Mouse (Mus musculus) hindbrain, embryonic 15.5 days (tissue): ENCODE results near the gene Synpo2l. TPM values are rescaled to one million over a fixed set of nuclear protein-coding genes. Genes with fewer than 3 reads are reported as not detected.
A peak's percentile ranks its signal among the peaks of the same experiment; 100 is the strongest.

Experiments used
- ATAC-seq: fragments of 200-750 bp; cut with Nextera tagmentation; 2 replicates; pipeline ENCODE4 v1.8.0; 2017; ENCODE audit warnings: low read depth, moderate number of reproducible peaks, moderate TSS enrichment; ENCODE audit not compliant: low FRiP score
- H3K27ac ChIP-seq: fragments of 300-500 bp; sonication (generic); replicated peaks from 2 replicates; pipeline ENCODE4 v1.5.1; 2015; ENCODE audit warnings: mild to moderate bottlenecking, inconsistent platforms
- H3K27me3 ChIP-seq: fragments of 300-500 bp; sonication (generic); 2 replicates; pipeline ENCODE4 v1.6.1; 2015; ENCODE audit warnings: control low read depth, inconsistent platforms
- H3K36me3 ChIP-seq: fragments of 300-500 bp; sonication (generic); 2 replicates; pipeline ENCODE4 v1.6.1; 2015; ENCODE audit warnings: control low read depth, inconsistent platforms
- H3K4me1 ChIP-seq: fragments of 300-500 bp; sonication (generic); replicated peaks from 2 replicates; pipeline ENCODE4 v1.6.1; 2015; ENCODE audit warnings: control low read depth, inconsistent platforms
- H3K4me2 ChIP-seq: fragments of 300-500 bp; sonication (generic); 2 replicates; pipeline ENCODE4 v1.6.1; 2015; ENCODE audit warnings: moderate library complexity, mild to moderate bottlenecking, inconsistent platforms
- H3K4me3 ChIP-seq: fragments of 300-500 bp; sonication (generic); 2 replicates; pipeline ENCODE4 v1.5.1; 2015; ENCODE audit warnings: mild to moderate bottlenecking, inconsistent platforms
- H3K9ac ChIP-seq: fragments of 300-500 bp; sonication (generic); 2 replicates; pipeline ENCODE4 v1.6.1; 2015; ENCODE audit warnings: inconsistent platforms
- H3K9me3 ChIP-seq: fragments of 300-500 bp; sonication (generic); 2 replicates; pipeline ENCODE4 v1.6.1; 2016; ENCODE audit warnings: control low read depth, inconsistent platforms
- WGBS: fragments of 180-500 bp; shearing (Covaris S2); methylation state at CpG from one replicate; pipeline ENCODE4 v1.1.7; 2015; 5-methylcytosine and 5-hydroxymethylcytosine counted together
- polyA plus RNA-seq: library from polyadenylated mRNA; unstranded; fragments of >200 nt; fragmentation: Nextera tagmentation; extraction: Ambion mirVana; gene quantifications from 2 replicates; pipeline ENCODE4 v1.2.1, GENCODE M21; 2015

Synpo2l gene
- polyA plus RNA-seq, 1 experiment from 2014 or later = 0.13 TPM

DNA sequence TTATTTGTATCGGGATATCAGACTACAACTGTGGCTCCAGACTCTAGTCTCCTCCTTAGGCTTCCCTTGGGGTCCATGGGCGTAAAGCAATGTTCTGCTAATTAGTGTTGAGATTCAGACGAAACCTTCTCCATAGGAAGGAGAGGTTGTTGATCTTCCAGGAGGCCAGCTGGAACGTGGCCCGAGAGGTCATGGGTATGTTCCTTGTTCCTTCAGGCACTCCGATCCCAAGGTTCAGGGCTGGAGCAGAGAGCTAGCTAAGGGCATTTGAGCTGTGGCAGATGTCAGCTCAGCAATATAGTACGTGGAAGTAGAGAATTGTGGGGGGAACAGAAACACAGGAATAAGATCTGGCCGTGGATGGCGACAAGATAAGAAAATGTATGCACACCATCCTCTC, 12.4 kb downstream of the Synpo2l start:
- no peak overlapping the region for H3K4me3 ChIP-seq
- H3K4me1 ChIP-seq = 0 out of 2 replicates have a peak, but pooled peaks cover 3% of the 10 kb centered on the region
- H3K9me3 ChIP-seq = no peaks in the 10 kb centered on the region
- H3K4me2 ChIP-seq = no peak overlapping the region
- no peak for ATAC-seq
- no peaks in the 10 kb centered on the region for H3K27me3 ChIP-seq
- H3K36me3 ChIP-seq = no peaks in the 10 kb centered on the region
- WGBS = 81% methylated on average over 9 of the region's 9 CpGs
- H3K27ac ChIP-seq = no peak overlapping the region
- H3K9ac ChIP-seq = no peak overlapping the region

GRCm38 (mm10) chr14:20654690-20655421, 13.3 kb downstream of the Synpo2l start:
- no peaks in the 10 kb centered on the region for H3K27me3 ChIP-seq
- H3K4me2 ChIP-seq = no peak overlapping the region
- no peaks in the 10 kb centered on the region for H3K36me3 ChIP-seq
- no peaks in the 10 kb centered on the region for H3K9me3 ChIP-seq
- no peak overlapping the region for H3K4me3 ChIP-seq
- H3K9ac ChIP-seq = no peak overlapping the region
- no peak overlapping the region for H3K27ac ChIP-seq
- 83% methylated on average over 9 of the region's 9 CpGs for WGBS
- no peaks in the 10 kb centered on the region for H3K4me1 ChIP-seq
- ATAC-seq = no peak

- H3K9me3 ChIP-seq = no peaks in the 10 kb centered on the region
- no peaks in the 10 kb centered on the region for H3K27me3 ChIP-seq
- H3K4me1 ChIP-seq = no peaks in the 10 kb centered on the region
- H3K4me2 ChIP-seq = no peak overlapping the region
- no peak for ATAC-seq
- H3K36me3 ChIP-seq = no peaks in the 10 kb centered on the region
- no peak overlapping the region for H3K4me3 ChIP-seq
- WGBS = 76% methylated on average over 4 of the region's 4 CpGs
- no peak overlapping the region for H3K9ac ChIP-seq
- H3K27ac ChIP-seq = no peak overlapping the region
Measured at GRCm38 (mm10) chr14:20651722-20652256, 16.4 kb downstream of the Synpo2l start.

GRCm38 (mm10) chr14:20651000-20651399, 17.2 kb downstream of the Synpo2l start:
- Histone ChIP-seq H3K9ac (no peak overlapping the region), H3K4me2 (no peak overlapping the region), H3K4me3 (no peak overlapping the region), H3K27ac (no peak overlapping the region), H3K27me3 (no peaks in the 10 kb centered on the region), H3K4me1 (no peaks in the 10 kb centered on the region), H3K9me3 (no peaks in the 10 kb centered on the region), H3K36me3 (no peaks in the 10 kb centered on the region)
- 89% methylated on average over 2 of the region's 2 CpGs for WGBS
- ATAC-seq = no peak

- no peak overlapping the region for H3K4me2 ChIP-seq
- no peaks in the 10 kb centered on the region for H3K9me3 ChIP-seq
- H3K27me3 ChIP-seq = no peaks in the 10 kb centered on the region
- ATAC-seq = no peak
- no peak overlapping the region for H3K9ac ChIP-seq
- H3K36me3 ChIP-seq = no peaks in the 10 kb centered on the region
- no peak overlapping the region for H3K4me3 ChIP-seq
- no peak overlapping the region for H3K27ac ChIP-seq
- H3K4me1 ChIP-seq = peaks cover 8% of the 10 kb centered on the region
Measured at GRCm38 (mm10) chr14:20646381-20646780, 21.8 kb downstream of the Synpo2l start.

GRCm38 (mm10) chr14:20645547-20645946, 22.6 kb downstream of the Synpo2l start:
- H3K9ac ChIP-seq = no peak overlapping the region
- no peaks in the 10 kb centered on the region for H3K27me3 ChIP-seq
- no peak overlapping the region for H3K4me2 ChIP-seq
- 32% methylated on average over 3 of the region's 3 CpGs for WGBS
- ATAC-seq = no peak
- no peak overlapping the region for H3K4me3 ChIP-seq
- no peak overlapping the region for H3K27ac ChIP-seq
- H3K36me3 ChIP-seq = no peaks in the 10 kb centered on the region
- H3K4me1 ChIP-seq = peaks cover 9% of the 10 kb centered on the region
- H3K9me3 ChIP-seq = no peaks in the 10 kb centered on the region

- H3K4me1 ChIP-seq = peaks cover 24% of the 10 kb centered on the region
- peak overlapping the region; percentile 90 for H3K4me2 ChIP-seq
- peak overlapping the region; percentile 94 for H3K27ac ChIP-seq
- no peaks in the 10 kb centered on the region for H3K9me3 ChIP-seq
- no peaks in the 10 kb centered on the region for H3K27me3 ChIP-seq
- peak overlapping the region; percentile 98 for H3K4me3 ChIP-seq
- no peaks in the 10 kb centered on the region for H3K36me3 ChIP-seq
- peak overlapping the region; percentile 82 for H3K9ac ChIP-seq
- no peak for ATAC-seq
- WGBS = 16% methylated on average over 10 of the region's 10 CpGs
Measured at GRCm38 (mm10) chr14:20641438-20641875, 26.7 kb downstream of the Synpo2l start.

GRCm38 (mm10) chr14:20640644-20641437, 27.3 kb downstream of the Synpo2l start, which contains the start of gene Usp54:
TSS of gene Usp54 (minus strand) at chr14:20641063.
- H3K4me2 ChIP-seq = peak within 1 kb of the TSS; percentile 90
- no peaks in the 10 kb centered on the region for H3K9me3 ChIP-seq
- H3K4me3 ChIP-seq = peak within 1 kb of the TSS; percentile 98
- H3K9ac ChIP-seq = peak within 1 kb of the TSS; percentile 82
- no peaks in the 10 kb centered on the region for H3K36me3 ChIP-seq
- no peaks in the 10 kb centered on the region for H3K27me3 ChIP-seq
- WGBS = under 1% methylated on average over 73 of the region's 73 CpGs
- peak within 1 kb of the TSS; percentile 94 for H3K27ac ChIP-seq
- H3K4me1 ChIP-seq = peaks cover 24% of the 10 kb centered on the region
- ATAC-seq = peak; percentile 97

DNA sequence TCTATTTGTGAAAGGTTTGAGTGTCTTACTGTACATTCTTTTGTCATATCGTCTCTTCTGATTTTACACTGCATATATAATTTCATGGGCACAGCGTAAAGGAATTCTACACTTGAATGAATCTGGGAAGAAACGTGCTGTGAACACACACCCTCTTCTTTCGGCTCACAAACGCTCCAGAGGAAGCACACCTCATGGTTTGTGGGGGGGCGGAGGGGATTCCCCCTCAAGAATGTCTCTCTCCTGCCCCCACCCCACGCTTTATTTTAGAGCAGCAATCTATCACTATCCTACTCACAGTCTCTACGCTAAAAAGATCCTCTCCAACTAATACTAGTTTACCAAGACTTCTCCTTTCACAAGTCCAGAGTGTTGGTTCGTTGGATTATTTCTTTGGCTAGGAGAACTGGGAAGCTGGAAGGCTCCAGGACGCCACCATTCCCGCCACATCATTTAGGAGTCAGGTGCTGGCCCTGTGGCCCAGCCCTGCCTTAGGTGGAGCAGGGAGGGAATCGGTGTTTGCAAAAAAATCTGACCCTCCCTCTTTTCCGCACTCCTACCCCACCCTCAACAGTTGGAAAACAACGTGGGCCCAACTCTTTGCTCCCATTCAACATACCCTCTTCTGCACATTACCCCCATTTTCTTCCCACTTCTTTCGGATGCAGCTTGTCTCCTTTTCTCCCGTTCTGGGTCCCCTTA, 28.1 kb downstream of the Synpo2l start:
- Histone ChIP-seq H3K9ac (peak overlapping the region; percentile 82), H3K9me3 (no peaks in the 10 kb centered on the region), H3K27me3 (no peaks in the 10 kb centered on the region), H3K4me1 (peaks cover 24% of the 10 kb centered on the region), H3K4me2 (peak overlapping the region; percentile 90), H3K4me3 (peak overlapping the region; percentile 98), H3K36me3 (no peaks in the 10 kb centered on the region), H3K27ac (peak overlapping the region; percentile 94)
- WGBS = under 1% methylated on average over 16 of the region's 16 CpGs
- peak; percentile 64 for ATAC-seq

- Histone ChIP-seq H3K27me3 (no peaks in the 10 kb centered on the region), H3K4me2 (no peak overlapping the region), H3K9ac (no peak overlapping the region), H3K4me1 (peaks cover 24% of the 10 kb centered on the region), H3K9me3 (no peaks in the 10 kb centered on the region), H3K27ac (no peak overlapping the region), H3K4me3 (no peak overlapping the region), H3K36me3 (no peaks in the 10 kb centered on the region)
- ATAC-seq = no peak
- 94% methylated on average over 6 of the region's 6 CpGs for WGBS
Measured at GRCm38 (mm10) chr14:20638702-20639101, 29.5 kb downstream of the Synpo2l start.

GRCm38 (mm10) chr14:20637818-20638574, 30.2 kb downstream of the Synpo2l start:
- H3K27ac ChIP-seq = no peak overlapping the region
- no peak overlapping the region for H3K4me2 ChIP-seq
- peaks cover 24% of the 10 kb centered on the region for H3K4me1 ChIP-seq
- no peak overlapping the region for H3K9ac ChIP-seq
- no peaks in the 10 kb centered on the region for H3K36me3 ChIP-seq
- ATAC-seq = no peak
- H3K4me3 ChIP-seq = no peak overlapping the region
- WGBS = 91% methylated on average over 2 of the region's 2 CpGs
- H3K27me3 ChIP-seq = no peaks in the 10 kb centered on the region
- no peaks in the 10 kb centered on the region for H3K9me3 ChIP-seq
